Comparison of ENCODE assay signal across 8 mouse cellular contexts in the genomic region with DNA sequence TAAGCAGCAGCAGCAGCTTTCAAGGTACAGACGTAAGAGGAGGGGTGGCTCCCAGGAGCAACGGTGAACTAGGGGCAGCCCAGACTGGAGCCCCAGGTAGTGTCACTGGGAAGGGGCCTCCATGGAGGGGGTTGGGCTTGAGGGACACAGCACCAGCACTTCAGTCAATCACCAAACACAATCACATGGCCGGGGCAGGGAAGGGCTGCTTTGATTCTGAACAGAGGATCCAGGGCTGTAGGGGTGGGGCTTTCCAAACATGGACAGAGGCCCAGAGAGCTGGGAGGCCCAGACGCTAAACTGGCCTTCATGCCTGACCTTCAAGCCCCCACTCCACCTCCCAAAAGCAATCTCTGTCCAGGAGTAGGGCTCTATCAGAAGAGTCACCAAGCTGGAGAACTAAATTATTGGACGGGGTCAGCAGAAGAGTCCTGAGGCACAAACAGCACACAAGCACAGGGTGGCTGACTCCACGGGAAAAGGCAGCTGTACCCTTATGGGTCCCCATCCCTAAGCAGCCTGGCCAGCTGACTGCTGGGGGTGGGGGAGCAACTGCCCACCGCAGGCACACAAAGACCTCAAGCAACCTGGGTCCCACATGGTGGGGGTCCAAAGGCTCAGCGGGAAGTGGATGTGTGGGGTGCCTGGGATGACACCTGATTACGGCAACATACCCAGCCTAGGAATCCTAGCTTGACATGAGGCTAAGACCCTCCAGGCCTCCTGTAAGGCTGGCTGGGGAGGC. TPM values are rescaled to one million over a fixed set of nuclear protein-coding genes. Genes with fewer than 3 reads are reported as not detected.
DNase-seq lines count a peak whose midpoint lies in the region; ATAC-seq lines count a peak whose summit lies in the region.

No protein-coding gene starts in this region.

- 64% methylated on average over 9 of the region's 9 CpGs for WGBS in hindbrain, embryonic 13.5 days
- WGBS in neural tube, embryonic 13.5 days = 58% methylated on average over 9 of the region's 9 CpGs

- H3K36me3 ChIP-seq in hindbrain, embryonic 13.5 days = peaks cover 55% of the 10 kb centered on the region
- H3K36me3 ChIP-seq in neural tube, embryonic 13.5 days = peaks cover 55% of the 10 kb centered on the region

- H3K4me3 ChIP-seq in hindbrain, embryonic 13.5 days = peak overlapping the region; percentile 51
- H3K4me3 ChIP-seq in neural tube, embryonic 13.5 days = no peak overlapping the region

- ATAC-seq in hindbrain, embryonic 13.5 days (ENCODE audit: low FRiP score) = 0 out of 2 replicates have a peak, but pooled peaks have one; percentile 3
- ATAC-seq in neural tube, embryonic 13.5 days (ENCODE audit: low read depth) = peak; percentile 44; the same call in 1 of the 2 replicates
- no peak for ATAC-seq in inflammation-experienced regulatory T-cells, adult 6 months

- no peaks in the 10 kb centered on the region for H3K9me3 ChIP-seq in hindbrain, embryonic 13.5 days
- no peaks in the 10 kb centered on the region for H3K9me3 ChIP-seq in neural tube, embryonic 13.5 days

- peaks cover 56% of the 10 kb centered on the region for H3K4me1 ChIP-seq in hindbrain, embryonic 13.5 days (replicated peaks)
- H3K4me1 ChIP-seq in neural tube, embryonic 13.5 days (replicated peaks) = peaks cover 51% of the 10 kb centered on the region

- DNase-seq in adrenal gland, postnatal 36 days = peak; percentile 62 to 70
- no peak for DNase-seq in adrenal gland, postnatal 4 days (ENCODE audit: low spot score in 2 of 2)
- peak; percentile 72 for DNase-seq in ovary, adult 18-20 months (ENCODE audit: low spot score)
- no peak for DNase-seq in ovary, postnatal 14 days (ENCODE audit: low spot score)
- DNase-seq in kidney, postnatal 25 days = no peak

- H3K27ac ChIP-seq in hindbrain, embryonic 13.5 days = peak overlapping the region; percentile 85
- H3K27ac ChIP-seq in neural tube, embryonic 13.5 days (replicated peaks) = peak overlapping the region; percentile 87

- H3K27me3 ChIP-seq in hindbrain, embryonic 13.5 days = no peaks in the 10 kb centered on the region
- H3K27me3 ChIP-seq in neural tube, embryonic 13.5 days = no peaks in the 10 kb centered on the region

- H3K4me2 ChIP-seq in hindbrain, embryonic 13.5 days = peak overlapping the region; percentile 75
- peak overlapping the region; percentile 88 for H3K4me2 ChIP-seq in neural tube, embryonic 13.5 days

- peak overlapping the region; percentile 87 for H3K9ac ChIP-seq in hindbrain, embryonic 13.5 days
- peak overlapping the region; percentile 87; the same call in 1 of the 2 replicates for H3K9ac ChIP-seq in neural tube, embryonic 13.5 days

RNA-seq across cellular contexts. Expression of gene Cend1, which starts 0.7 kb away (rescaled TPM):
- 1 to 10 TPM in 1 of 2 experiments, under 1 TPM in 1; 0.70 to 1.3 TPM for total RNA-seq in adrenal gland, postnatal 36 days (2021)
- 1 to 10 TPM; 2.7 to 4.8 TPM for total RNA-seq in adrenal gland, postnatal 4 days (2021)
- 68.3 and 73.4 TPM in 2 replicates for polyA plus RNA-seq in hindbrain, embryonic 13.5 days (2015; fragmentation: Nextera tagmentation; extraction: Ambion mirVana)
- polyA plus RNA-seq in neural tube, embryonic 13.5 days (2015; fragmentation: Nextera tagmentation; extraction: Ambion mirVana) = 94.3 and 111 TPM in 2 replicates
- 1 to 10 TPM in 1 of 3 experiments, not detected in 2; 1.7 TPM for polyA plus RNA-seq in inflammation-experienced regulatory T-cells, adult 6 months (2017; shearing (Covaris generic))

RNA-seq across cellular contexts. Expression of gene Slc25a22, which starts 7.7 kb away (rescaled TPM):
- total RNA-seq in adrenal gland, postnatal 36 days (2021) = 100 to 1,000 TPM; 110 to 120 TPM
- 10 to 100 TPM; 46.9 to 60.3 TPM for total RNA-seq in adrenal gland, postnatal 4 days (2021)
- polyA plus RNA-seq in hindbrain, embryonic 13.5 days (2015; fragmentation: Nextera tagmentation; extraction: Ambion mirVana) = 71.3 and 76.3 TPM in 2 replicates
- polyA plus RNA-seq in neural tube, embryonic 13.5 days (2015; fragmentation: Nextera tagmentation; extraction: Ambion mirVana) = 59.6 and 66.7 TPM in 2 replicates
- 10 to 100 TPM; 31.4 to 50.6 (median 32.0) TPM for polyA plus RNA-seq in inflammation-experienced regulatory T-cells, adult 6 months (2017; shearing (Covaris generic))

RNA-seq across cellular contexts. Expression of gene Pidd1, which starts 13.8 kb away (rescaled TPM):
- 1 to 10 TPM; 1.5 to 2.3 TPM for total RNA-seq in adrenal gland, postnatal 36 days (2021)
- total RNA-seq in adrenal gland, postnatal 4 days (2021) = 10 to 100 TPM in 1 of 2 experiments, 1 to 10 TPM in 1; 8.4 to 12.6 TPM
- 4.9 and 5.7 TPM in 2 replicates for polyA plus RNA-seq in hindbrain, embryonic 13.5 days (2015; fragmentation: Nextera tagmentation; extraction: Ambion mirVana)
- 3.8 and 3.9 TPM in 2 replicates for polyA plus RNA-seq in neural tube, embryonic 13.5 days (2015; fragmentation: Nextera tagmentation; extraction: Ambion mirVana)
- 10 to 100 TPM in 2 of 3 experiments, 1 to 10 TPM in 1; 5.8 to 11.5 (median 10.3) TPM for polyA plus RNA-seq in inflammation-experienced regulatory T-cells, adult 6 months (2017; shearing (Covaris generic))

RNA-seq across cellular contexts. Expression of gene Gatd1, which starts 16.1 kb away (rescaled TPM):
- total RNA-seq in adrenal gland, postnatal 36 days (2021) = 10 to 100 TPM; 24.9 to 46.7 TPM
- total RNA-seq in adrenal gland, postnatal 4 days (2021) = 10 to 100 TPM; 44.9 to 50.6 TPM
- 57.4 and 58.5 TPM in 2 replicates for polyA plus RNA-seq in hindbrain, embryonic 13.5 days (2015; fragmentation: Nextera tagmentation; extraction: Ambion mirVana)
- 47.0 and 51.4 TPM in 2 replicates for polyA plus RNA-seq in neural tube, embryonic 13.5 days (2015; fragmentation: Nextera tagmentation; extraction: Ambion mirVana)
- polyA plus RNA-seq in inflammation-experienced regulatory T-cells, adult 6 months (2017; shearing (Covaris generic)) = 100 to 1,000 TPM in 1 of 3 experiments, 10 to 100 TPM in 2; 70.1 to 108 (median 91.4) TPM

RNA-seq across cellular contexts. Expression of gene Rplp2, which starts 17.2 kb away (rescaled TPM):
- 1,000 to 10,000 TPM; 1,094 to 1,114 TPM for total RNA-seq in adrenal gland, postnatal 36 days (2021)
- total RNA-seq in adrenal gland, postnatal 4 days (2021) = 1,000 to 10,000 TPM; 1,329 to 1,362 TPM
- 771 and 809 TPM in 2 replicates for polyA plus RNA-seq in hindbrain, embryonic 13.5 days (2015; fragmentation: Nextera tagmentation; extraction: Ambion mirVana)
- 769 and 771 TPM in 2 replicates for polyA plus RNA-seq in neural tube, embryonic 13.5 days (2015; fragmentation: Nextera tagmentation; extraction: Ambion mirVana)
- 1,000 to 10,000 TPM; 2,239 to 3,896 (median 3,389) TPM for polyA plus RNA-seq in inflammation-experienced regulatory T-cells, adult 6 months (2017; shearing (Covaris generic))

Comparison
In these comparisons a context has a peak if more than half of its experiments do, and no peak if none do; other contexts are left out.
1. DNase-seq: peak in adrenal gland, postnatal 36 days (2 of 2) and ovary, adult 18-20 months (single experiment); none in adrenal gland, postnatal 4 days (0 of 2), ovary, postnatal 14 days (single experiment) and kidney, postnatal 25 days (0 of 2).
2. RNA of gene Cend1, which starts 0.7 kb away (polyA plus RNA-seq): 94.3 to 111 TPM in neural tube, embryonic 13.5 days and 68.3 to 73.4 TPM in hindbrain, embryonic 13.5 days; 1.7 TPM in inflammation-experienced regulatory T-cells, adult 6 months; every median in the first group is over 10 times any median in the second.